Mouse (Mus musculus): ENCODE data around the gene Ms4a4d. TPM values are rescaled to one million over a fixed set of nuclear protein-coding genes. Genes with fewer than 3 reads are reported as not detected.

Gene Ms4a4d
- polyA plus RNA-seq, 1 experiment from 2014 or later, result 0.93 TPM

GRCm38 (mm10) chr19:11602026-11602425 lies 65.4 kb downstream of the Ms4a4d start:
- no peak; the same call in 1 of the 2 replicates for ATAC-seq (replicated peaks; ENCODE audit: extremely low read depth, insufficient read depth, low FRiP score)
- no peak overlapping the region for H3K27ac ChIP-seq (ENCODE audit: low read length)
- no peaks in the 10 kb centered on the region for H3K27me3 ChIP-seq (ENCODE audit: control insufficient read depth, insufficient read depth, low read length)
- H3K9me3 ChIP-seq (replicated peaks; ENCODE audit: control insufficient read depth, low read length), result no peaks in the 10 kb centered on the region
- H3K4me1 ChIP-seq (ENCODE audit: control insufficient read depth, insufficient read depth, low read length), result no peaks in the 10 kb centered on the region
- WGBS, result 75% methylated on average over 2 of the region's 2 CpGs
- H3K4me2 ChIP-seq (ENCODE audit: low read depth, low read length), result no peak overlapping the region
- H3K9ac ChIP-seq (ENCODE audit: low read length), result no peak overlapping the region
- no peak overlapping the region for H3K4me3 ChIP-seq (ENCODE audit: low read length)
- H3K36me3 ChIP-seq (ENCODE audit: control insufficient read depth, insufficient read depth), result no peaks in the 10 kb centered on the region

- no peak within 1 kb of the TSS for H3K4me3 ChIP-seq (ENCODE audit: low read length)
- WGBS, result 75% methylated on average over 2 of the region's 2 CpGs
- no peaks in the 10 kb centered on the region for H3K36me3 ChIP-seq (ENCODE audit: control insufficient read depth, insufficient read depth)
- H3K4me2 ChIP-seq (ENCODE audit: low read depth, low read length), result no peak within 1 kb of the TSS
- no peak within 1 kb of the TSS for H3K27ac ChIP-seq (ENCODE audit: low read length)
- H3K4me1 ChIP-seq (ENCODE audit: control insufficient read depth, insufficient read depth, low read length), result no peaks in the 10 kb centered on the region
- no peaks in the 10 kb centered on the region for H3K27me3 ChIP-seq (ENCODE audit: control insufficient read depth, insufficient read depth, low read length)
- ATAC-seq (replicated peaks; ENCODE audit: extremely low read depth, insufficient read depth, low FRiP score), result no peak
- H3K9ac ChIP-seq (ENCODE audit: low read length), result no peak within 1 kb of the TSS
- no peaks in the 10 kb centered on the region for H3K9me3 ChIP-seq (replicated peaks; ENCODE audit: control insufficient read depth, low read length)
These were observed 68.0 kb downstream of the Ms4a4d start, which contains the start of gene Ms4a6d for GRCm38 (mm10) chr19:11604603-11605002. TSS of gene Ms4a6d (minus strand) at chr19:11604849.

Other genes with a start within 250 kb of the Ms4a4d start
- gene Ms4a14, start 222.3 kb upstream of the Ms4a4d start, polyA plus RNA-seq (2015; fragmentation: Nextera tagmentation; extraction: Ambion mirVana), result 0.12 TPM in 1 of 2 replicates, not detected in the other
- gene Ms4a7, start 200.7 kb upstream of the Ms4a4d start, polyA plus RNA-seq (2015; fragmentation: Nextera tagmentation; extraction: Ambion mirVana), result 3.2 and 3.6 TPM in 2 replicates
- 4.9 and 6.2 TPM in 2 replicates for gene Ms4a4a, start 161.3 kb upstream of the Ms4a4d start, polyA plus RNA-seq (2015; fragmentation: Nextera tagmentation; extraction: Ambion mirVana)
- 0.55 and 1.1 TPM in 2 replicates for gene Ms4a4c, start 132.0 kb upstream of the Ms4a4d start, polyA plus RNA-seq (2015; fragmentation: Nextera tagmentation; extraction: Ambion mirVana)
- 1.6 and 3.8 TPM in 2 replicates for gene Ms4a4b, start 93.2 kb upstream of the Ms4a4d start, polyA plus RNA-seq (2015; fragmentation: Nextera tagmentation; extraction: Ambion mirVana)
- gene Ms4a6c, start 67.4 kb upstream of the Ms4a4d start, polyA plus RNA-seq (2015; fragmentation: Nextera tagmentation; extraction: Ambion mirVana), result 3.2 and 4.2 TPM in 2 replicates
- not detected in 2 replicates for gene Gm8369, start 50.9 kb upstream of the Ms4a4d start, polyA plus RNA-seq (2015; fragmentation: Nextera tagmentation; extraction: Ambion mirVana)
- 4.8 and 7.9 TPM in 2 replicates for gene Ms4a6b, start 20.3 kb upstream of the Ms4a4d start, polyA plus RNA-seq (2015; fragmentation: Nextera tagmentation; extraction: Ambion mirVana)
- gene Ms4a6d, start 68.0 kb downstream of the Ms4a4d start, polyA plus RNA-seq (2015; fragmentation: Nextera tagmentation; extraction: Ambion mirVana), result 3.6 and 4.0 TPM in 2 replicates
- 0.09 and 0.10 TPM in 2 replicates for gene Ms4a2, start 86.9 kb downstream of the Ms4a4d start, polyA plus RNA-seq (2015; fragmentation: Nextera tagmentation; extraction: Ambion mirVana)
- gene Ms4a3, start 104.0 kb downstream of the Ms4a4d start, polyA plus RNA-seq (2015; fragmentation: Nextera tagmentation; extraction: Ambion mirVana), result 0.14 and 0.15 TPM in 2 replicates
- gene Oosp2, start 123.8 kb downstream of the Ms4a4d start, polyA plus RNA-seq (2015; fragmentation: Nextera tagmentation; extraction: Ambion mirVana), result not detected in 2 replicates
- not detected in 2 replicates for gene Oosp1, start 154.3 kb downstream of the Ms4a4d start, polyA plus RNA-seq (2015; fragmentation: Nextera tagmentation; extraction: Ambion mirVana)
- not detected in 2 replicates for gene Oosp3, start 160.3 kb downstream of the Ms4a4d start, polyA plus RNA-seq (2015; fragmentation: Nextera tagmentation; extraction: Ambion mirVana)
- gene Gif, start 210.8 kb downstream of the Ms4a4d start, polyA plus RNA-seq (2015; fragmentation: Nextera tagmentation; extraction: Ambion mirVana), result not detected in 2 replicates
- gene Mrpl16, start 233.6 kb downstream of the Ms4a4d start, polyA plus RNA-seq (2015; fragmentation: Nextera tagmentation; extraction: Ambion mirVana), result 66.1 and 70.5 TPM in 2 replicates

Data from heart, embryonic 16.5 days (tissue).